In the genomic region with DNA sequence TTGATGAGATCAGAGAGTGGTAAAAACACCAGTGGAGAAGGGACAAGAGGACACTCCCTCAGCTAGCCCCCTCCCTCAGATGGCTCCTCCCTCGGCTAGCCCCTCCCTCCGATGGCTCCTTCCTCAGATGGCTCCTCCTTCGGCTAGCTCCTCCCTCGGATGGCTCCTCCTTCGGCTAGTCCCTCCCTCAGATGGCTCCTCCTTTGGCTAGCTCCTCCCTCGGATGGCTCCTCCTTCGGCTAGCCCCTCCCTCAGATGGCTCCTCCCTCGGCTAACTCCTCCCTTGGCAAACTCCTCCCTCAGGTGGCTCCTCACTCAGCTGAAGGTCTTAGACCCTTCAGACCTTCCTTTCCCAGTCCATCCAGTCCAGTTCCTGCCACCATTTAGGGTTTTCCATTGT, we compare ENCODE assay signal across 21 mouse cellular contexts. TPM values are rescaled to one million over a fixed set of nuclear protein-coding genes. Genes with fewer than 3 reads are reported as not detected.
DNase-seq lines count a peak whose midpoint lies in the region.
"Had no signal": no experiment of that assay in that cellular context is flagged by ENCODE, and none has a peak within 500 bp of the region (broad histone marks: within the 10 kb centered on the region; RNA-seq: fewer than 3 reads in every experiment).

No protein-coding gene starts in this region.

- DNase-seq in ES-CJ7 (ENCODE audit: low read depth, low spot score): peak; percentile 78
- DNase-seq in R1 (ENCODE audit: low read depth, low spot score): peak; percentile 83
- peak; percentile 3 for DNase-seq in induced T-regulatory cell, adult 2 months (ENCODE audit: low read depth)
- peak; percentile 48 for DNase-seq in testis, postnatal 14 days (ENCODE audit: low spot score)
- DNase-seq in gastrocnemius, postnatal 10 days: no peak
- no peak for DNase-seq in cerebellum, adult 18-20 months
- DNase-seq in thymus, adult 18-20 months: no peak
- DNase-seq: adrenal gland, adult 2 months; adrenal gland, postnatal 14 days; cerebellum, adult 11 months; cerebellum, adult 8-10 months; cerebellum, postnatal 10 days; cerebellum, postnatal 36 days; embryo, embryonic 11 days; forebrain, postnatal 0 days; gastrocnemius, adult 2 months; gastrocnemius, postnatal 25 days; heart, adult 18-20 months; heart, postnatal 10 days; heart, postnatal 36 days had no signal

RNA-seq across cellular contexts. Expression of gene Grik4, which starts 51.5 kb away (rescaled TPM):
- total RNA-seq in gastrocnemius, postnatal 10 days (2021): under 1 TPM; 0.52 to 0.56 TPM
- total RNA-seq: MEL had no signal

Comparison
In these comparisons a context has a peak if more than half of its experiments do, and no peak if none do; other contexts are left out.
1. DNase-seq: peak in ES-CJ7 (single experiment), R1 (single experiment), induced T-regulatory cell, adult 2 months (single experiment) and testis, postnatal 14 days (single experiment); none in gastrocnemius, postnatal 10 days (single experiment), cerebellum, adult 18-20 months (0 of 2) and thymus, adult 18-20 months (0 of 2).